Mouse (Mus musculus): ENCODE results near the gene Dock3.

Dock3 gene

GRCm38 (mm10) chr9:106890496-106891240, 341.0 kb downstream of the Dock3 start:
- no peak for DNase-seq (ENCODE audit: low read depth in 2 of 2, low spot score in 2 of 2)

- no peak for DNase-seq (ENCODE audit: low read depth in 2 of 2, low spot score in 2 of 2)
These were observed 342.4 kb downstream of the Dock3 start for GRCm38 (mm10) chr9:106889321-106889720.

- DNase-seq (ENCODE audit: low read depth in 2 of 2, low spot score in 2 of 2) = no peak
These were observed 343.4 kb downstream of the Dock3 start for GRCm38 (mm10) chr9:106888346-106888745.

GRCm38 (mm10) chr9:106886828-106887702, 344.6 kb downstream of the Dock3 start, which contains the start of gene Rbm15b:
Gene Rbm15b (minus strand): TSS chr9:106887428.
- peak; percentile 96 to 97 for DNase-seq (ENCODE audit: low read depth in 2 of 2, low spot score in 2 of 2)

GRCm38 (mm10) chr9:106885901-106886731, 345.6 kb downstream of the Dock3 start:
- peak; percentile 43 to 46 for DNase-seq (ENCODE audit: low read depth in 2 of 2, low spot score in 2 of 2)

GRCm38 (mm10) chr9:106884996-106885900, 346.5 kb downstream of the Dock3 start:
- DNase-seq (ENCODE audit: low read depth in 2 of 2, low spot score in 2 of 2) = no peak

- no peak for DNase-seq (ENCODE audit: low read depth in 2 of 2, low spot score in 2 of 2)
These were observed 347.4 kb downstream of the Dock3 start for GRCm38 (mm10) chr9:106884306-106884705.

- no peak for DNase-seq (ENCODE audit: low read depth in 2 of 2, low spot score in 2 of 2)
These were observed 348.6 kb downstream of the Dock3 start for GRCm38 (mm10) chr9:106883085-106883484.

- no peak for DNase-seq (ENCODE audit: low read depth in 2 of 2, low spot score in 2 of 2)
These were observed 349.5 kb downstream of the Dock3 start for GRCm38 (mm10) chr9:106882176-106882575.

GRCm38 (mm10) chr9:106881071-106881755, 350.5 kb downstream of the Dock3 start:
- DNase-seq (ENCODE audit: low read depth in 2 of 2, low spot score in 2 of 2) = no peak

- no peak for DNase-seq (ENCODE audit: low read depth in 2 of 2, low spot score in 2 of 2)
These were observed 352.2 kb downstream of the Dock3 start for GRCm38 (mm10) chr9:106879471-106879870.

GRCm38 (mm10) chr9:106876666-106877065, 355.0 kb downstream of the Dock3 start:
- DNase-seq (ENCODE audit: low read depth in 2 of 2, low spot score in 2 of 2) = no peak

- DNase-seq (ENCODE audit: low read depth in 2 of 2, low spot score in 2 of 2) = no peak
These were observed 357.5 kb downstream of the Dock3 start for GRCm38 (mm10) chr9:106874216-106874615.

- no peak for DNase-seq (ENCODE audit: low read depth in 2 of 2, low spot score in 2 of 2)
These were observed 373.7 kb downstream of the Dock3 start for GRCm38 (mm10) chr9:106858036-106858435.

GRCm38 (mm10) chr9:106856664-106857063, 375.0 kb downstream of the Dock3 start:
- no peak for DNase-seq (ENCODE audit: low read depth in 2 of 2, low spot score in 2 of 2)
